Mouse (Mus musculus) liver, embryonic 15.5 days (tissue): ENCODE results near the gene Cttn. TPM values are rescaled to one million over a fixed set of nuclear protein-coding genes. Genes with fewer than 3 reads are reported as not detected.

Source experiments
- ATAC-seq: fragments of 200-750 bp; cut with Nextera tagmentation; 2 replicates; pipeline ENCODE4 v1.8.0; 2017; ENCODE audit warnings: moderate number of reproducible peaks, mild to moderate bottlenecking, moderate library complexity; ENCODE audit not compliant: insufficient read depth
- H3K27ac ChIP-seq: fragments of 300-500 bp; sonication (generic); replicated peaks from 2 replicates; pipeline ENCODE4 v1.5.1; 2015; ENCODE audit warnings: mild to moderate bottlenecking, inconsistent platforms
- H3K27me3 ChIP-seq: fragments of 300-500 bp; sonication (generic); 2 replicates; pipeline ENCODE4 v1.6.1; 2015; ENCODE audit warnings: mild to moderate bottlenecking, inconsistent platforms
- H3K36me3 ChIP-seq: fragments of 300-500 bp; sonication (generic); replicated peaks from 2 replicates; pipeline ENCODE4 v1.6.1; 2015; ENCODE audit warnings: moderate library complexity, mild to moderate bottlenecking, inconsistent platforms
- H3K4me1 ChIP-seq: fragments of 300-500 bp; sonication (generic); replicated peaks from 2 replicates; pipeline ENCODE4 v1.6.1; 2015; ENCODE audit warnings: inconsistent platforms
- H3K4me2 ChIP-seq: fragments of 300-500 bp; sonication (generic); 2 replicates; pipeline ENCODE4 v1.6.1; 2015; ENCODE audit warnings: moderate library complexity, mild to moderate bottlenecking, inconsistent platforms
- H3K4me3 ChIP-seq: fragments of 300-500 bp; sonication (generic); replicated peaks from 2 replicates; pipeline ENCODE4 v1.5.1; 2015; ENCODE audit warnings: mild to moderate bottlenecking, inconsistent platforms
- H3K9ac ChIP-seq: fragments of 300-500 bp; sonication (generic); 2 replicates; pipeline ENCODE4 v1.6.1; 2015; ENCODE audit warnings: moderate library complexity, mild to moderate bottlenecking, inconsistent platforms
- H3K9me3 ChIP-seq: fragments of 300-500 bp; sonication (generic); replicated peaks from 2 replicates; pipeline ENCODE4 v1.6.1; 2016; ENCODE audit warnings: inconsistent platforms
- whole genome bisulfite sequencing: fragments of 180-500 bp; shearing (Covaris S2); methylation state at CpG from one replicate; pipeline ENCODE4 v1.1.7; 2015; ENCODE audit warnings: mixed read lengths; ENCODE audit not compliant: insufficient replicate concordance; 5-methylcytosine and 5-hydroxymethylcytosine counted together
- polyA plus RNA-seq: library from polyadenylated mRNA; unstranded; fragments of >200 nt; fragmentation: Nextera tagmentation; extraction: Ambion mirVana; gene quantifications from 2 replicates; pipeline ENCODE4 v1.2.1, GENCODE M21; 2015

The Cttn gene
- polyA plus RNA-seq, 1 experiment from 2014 or later: 32.9 TPM

DNA sequence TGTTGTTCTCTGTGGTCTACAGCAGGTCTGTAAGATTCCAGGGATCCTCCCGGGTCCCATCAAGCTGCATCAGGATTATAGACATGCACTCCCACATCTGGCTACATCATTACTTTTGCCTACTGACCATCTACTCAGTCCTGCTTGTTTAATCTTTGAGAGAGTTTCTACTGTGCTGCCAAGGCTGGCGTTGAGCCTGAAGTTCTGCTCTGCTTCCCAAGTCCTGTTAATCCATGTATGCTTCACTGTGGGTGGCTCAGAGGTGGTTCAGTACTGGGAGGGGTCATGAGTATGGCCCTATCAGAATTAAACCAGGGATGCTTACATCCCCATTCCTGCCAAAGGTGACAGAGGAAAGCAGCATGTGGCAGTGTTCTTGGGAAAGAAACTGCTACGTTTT is 4.9 kb upstream of the Cttn start:
- no peak overlapping the region for H3K9ac ChIP-seq
- ATAC-seq: no peak
- no peak overlapping the region for H3K4me3 ChIP-seq
- H3K36me3 ChIP-seq: peaks cover 38% of the 10 kb centered on the region
- peaks cover 5% of the 10 kb centered on the region for H3K4me1 ChIP-seq
- H3K27me3 ChIP-seq: no peaks in the 10 kb centered on the region
- H3K27ac ChIP-seq: no peak overlapping the region
- no peaks in the 10 kb centered on the region for H3K9me3 ChIP-seq
- no peak overlapping the region for H3K4me2 ChIP-seq
- 82% methylated on average over 3 of the region's 3 CpGs for WGBS

- WGBS: 50% methylated on average over 4 of the region's 4 CpGs
- H3K9ac ChIP-seq: no peak overlapping the region
- no peak for ATAC-seq
- no peak overlapping the region for H3K4me3 ChIP-seq
- H3K36me3 ChIP-seq: peaks cover 17% of the 10 kb centered on the region
- no peak overlapping the region for H3K27ac ChIP-seq
- no peaks in the 10 kb centered on the region for H3K9me3 ChIP-seq
- no peaks in the 10 kb centered on the region for H3K27me3 ChIP-seq
- peaks cover 28% of the 10 kb centered on the region for H3K4me1 ChIP-seq
- no peak overlapping the region for H3K4me2 ChIP-seq
Observed at GRCm38 (mm10) chr7:144473486-144473885, 2.7 kb upstream of the Cttn start.

- no peak for ATAC-seq
- no peaks in the 10 kb centered on the region for H3K27me3 ChIP-seq
- H3K9ac ChIP-seq: peak overlapping the region; percentile 84
- 0 out of 2 replicates have a peak, but pooled peaks cover 6% of the 10 kb centered on the region for H3K36me3 ChIP-seq
- no peak overlapping the region for H3K27ac ChIP-seq
- H3K9me3 ChIP-seq: no peaks in the 10 kb centered on the region
- peaks cover 28% of the 10 kb centered on the region for H3K4me1 ChIP-seq
- H3K4me2 ChIP-seq: peak overlapping the region; percentile 91
- peak overlapping the region; percentile 83 for H3K4me3 ChIP-seq
- WGBS: 53% methylated on average over 2 of the region's 2 CpGs
Observed at GRCm38 (mm10) chr7:144471103-144471502, 294 bp upstream of the Cttn start.

- peak overlapping the region; percentile 91 for H3K4me2 ChIP-seq
- peaks cover 6% of the 10 kb centered on the region; the same call in 1 of the 2 replicates for H3K36me3 ChIP-seq
- peak overlapping the region; percentile 84 for H3K9ac ChIP-seq
- peak; percentile 20; the same call in 1 of the 2 replicates for ATAC-seq
- H3K9me3 ChIP-seq: no peaks in the 10 kb centered on the region
- WGBS: 10% methylated on average over 31 of the region's 31 CpGs
- peaks cover 28% of the 10 kb centered on the region for H3K4me1 ChIP-seq
- peak overlapping the region; percentile 83 for H3K4me3 ChIP-seq
- H3K27me3 ChIP-seq: no peaks in the 10 kb centered on the region
- peak overlapping the region; percentile 69 for H3K27ac ChIP-seq
Observed at GRCm38 (mm10) chr7:144469908-144470544, 783 bp downstream of the Cttn start.

- WGBS: 58% methylated on average over 4 of the region's 4 CpGs
- Histone ChIP-seq H3K27ac (0 out of 2 replicates have a peak overlapping the region, but pooled peaks have one; percentile 24), H3K4me3 (peak overlapping the region; percentile 83), H3K4me2 (peak overlapping the region; percentile 91), H3K36me3 (peaks cover 9% of the 10 kb centered on the region; the same call in 1 of the 2 replicates), H3K4me1 (peaks cover 28% of the 10 kb centered on the region), H3K27me3 (no peaks in the 10 kb centered on the region), H3K9me3 (no peaks in the 10 kb centered on the region), H3K9ac (peak overlapping the region; percentile 84; the same call in 1 of the 2 replicates)
- ATAC-seq: no peak
Observed at GRCm38 (mm10) chr7:144469181-144469641, 1.6 kb downstream of the Cttn start.

- WGBS: 85% methylated on average over 5 of the region's 5 CpGs
- ATAC-seq: no peak
- Histone ChIP-seq H3K9me3 (no peaks in the 10 kb centered on the region), H3K4me1 (peaks cover 28% of the 10 kb centered on the region), H3K27ac (no peak overlapping the region), H3K36me3 (peaks cover 12% of the 10 kb centered on the region; the same call in 1 of the 2 replicates), H3K4me2 (no peak overlapping the region), H3K9ac (no peak overlapping the region), H3K4me3 (no peak overlapping the region), H3K27me3 (no peaks in the 10 kb centered on the region)
Observed at GRCm38 (mm10) chr7:144468741-144469140, 2.1 kb downstream of the Cttn start.

GRCm38 (mm10) chr7:144462577-144462976 is 8.2 kb downstream of the Cttn start:
- 78% methylated on average over 7 of the region's 7 CpGs for whole genome bisulfite sequencing
- Histone ChIP-seq H3K4me3 (no peak overlapping the region), H3K9ac (no peak overlapping the region), H3K27ac (no peak overlapping the region), H3K4me1 (no peaks in the 10 kb centered on the region), H3K36me3 (peaks cover 70% of the 10 kb centered on the region), H3K9me3 (no peaks in the 10 kb centered on the region), H3K4me2 (no peak overlapping the region), H3K27me3 (no peaks in the 10 kb centered on the region)
- ATAC-seq: no peak

DNA sequence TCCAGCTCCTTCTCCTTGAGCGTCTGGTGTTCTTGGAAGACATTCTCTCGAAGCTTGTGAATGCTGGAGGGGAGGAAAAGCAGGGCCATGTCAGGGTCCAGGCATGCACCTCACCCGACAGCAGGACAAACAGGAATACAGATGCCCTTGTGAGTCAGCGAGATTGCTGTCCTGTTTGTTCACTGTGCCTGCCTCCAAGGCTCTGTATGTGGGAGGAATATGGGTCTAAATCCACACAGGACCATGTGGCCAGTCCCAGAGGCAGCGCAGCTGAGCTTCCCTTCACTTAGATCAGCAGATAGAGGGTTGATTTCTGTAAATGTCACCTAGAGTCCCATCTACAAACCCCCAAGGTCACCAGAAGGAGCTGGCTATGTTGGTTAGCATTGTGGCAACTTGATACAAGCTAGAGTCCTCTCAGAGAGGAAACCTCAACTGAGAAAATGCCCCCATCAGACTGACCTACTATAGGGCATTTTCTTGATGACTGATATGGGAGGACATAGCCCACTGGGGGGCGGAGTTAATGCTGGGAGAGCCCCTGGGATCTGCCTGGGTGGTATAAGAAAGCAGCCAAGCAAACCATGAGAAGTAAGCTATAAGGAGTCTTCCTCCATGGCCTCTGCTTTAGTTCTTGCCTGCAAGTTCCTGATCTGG is 9.4 kb downstream of the Cttn start:
- Histone ChIP-seq H3K27ac (no peak overlapping the region), H3K27me3 (no peaks in the 10 kb centered on the region), H3K9ac (no peak overlapping the region), H3K36me3 (peaks cover 82% of the 10 kb centered on the region), H3K4me1 (no peaks in the 10 kb centered on the region), H3K4me2 (no peak overlapping the region), H3K9me3 (no peaks in the 10 kb centered on the region), H3K4me3 (no peak overlapping the region)
- ATAC-seq: no peak
- 68% methylated on average over 6 of the region's 6 CpGs for WGBS

DNA sequence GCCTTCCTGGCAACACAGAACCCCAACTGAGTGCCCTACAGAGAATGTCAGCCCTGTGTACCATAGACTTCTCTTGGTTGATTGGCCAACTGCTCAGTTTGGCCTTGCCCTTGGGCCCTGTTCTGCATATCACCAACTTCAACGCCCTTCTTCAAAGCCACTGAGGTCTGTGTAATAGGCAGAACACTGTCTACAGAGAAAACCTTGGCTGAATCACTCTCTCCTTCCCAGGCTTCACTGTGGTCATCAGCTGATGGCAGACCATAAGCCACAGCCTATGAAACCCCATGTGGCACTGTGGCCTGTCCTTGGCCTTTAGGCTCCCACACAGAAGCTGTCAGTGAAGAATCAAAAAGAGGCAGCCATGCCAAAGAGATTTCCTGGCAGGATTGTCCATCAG is 11.9 kb downstream of the Cttn start:
- no peaks in the 10 kb centered on the region for H3K27me3 ChIP-seq
- H3K27ac ChIP-seq: no peak overlapping the region
- no peak overlapping the region for H3K4me2 ChIP-seq
- H3K4me1 ChIP-seq: no peaks in the 10 kb centered on the region
- no peak for ATAC-seq
- H3K4me3 ChIP-seq: no peak overlapping the region
- H3K9ac ChIP-seq: no peak overlapping the region
- H3K9me3 ChIP-seq: no peaks in the 10 kb centered on the region
- H3K36me3 ChIP-seq: peaks cover 96% of the 10 kb centered on the region
- WGBS: 67% methylated on average over 1 of the region's 1 CpGs

DNA sequence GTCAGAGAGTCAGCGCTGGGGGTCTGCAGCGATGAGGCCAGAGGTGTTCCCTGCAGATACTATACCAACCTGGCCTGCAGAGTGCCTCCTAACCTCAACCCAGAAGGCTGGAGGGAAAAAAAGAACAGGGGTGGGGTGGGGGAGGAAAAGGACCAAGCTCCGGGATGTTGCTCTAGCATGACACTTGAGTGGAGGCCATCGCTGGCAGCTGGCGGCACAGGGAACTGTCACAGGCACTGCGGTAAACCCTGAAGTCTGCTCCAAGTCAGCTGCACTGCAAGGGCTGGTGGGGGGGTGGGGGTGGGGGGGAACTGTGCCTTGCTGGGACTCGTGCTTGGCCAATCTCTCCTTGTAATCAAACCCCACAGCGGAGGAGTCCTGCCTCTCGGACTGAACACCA is 20.1 kb downstream of the Cttn start:
- peaks cover 82% of the 10 kb centered on the region for H3K36me3 ChIP-seq
- no peak for ATAC-seq
- H3K27me3 ChIP-seq: no peaks in the 10 kb centered on the region
- H3K9ac ChIP-seq: no peak overlapping the region
- no peak overlapping the region for H3K4me3 ChIP-seq
- no peak overlapping the region for H3K4me2 ChIP-seq
- no peaks in the 10 kb centered on the region for H3K9me3 ChIP-seq
- H3K4me1 ChIP-seq: no peaks in the 10 kb centered on the region
- no peak overlapping the region for H3K27ac ChIP-seq
- 73% methylated on average over 9 of the region's 9 CpGs for WGBS

DNA sequence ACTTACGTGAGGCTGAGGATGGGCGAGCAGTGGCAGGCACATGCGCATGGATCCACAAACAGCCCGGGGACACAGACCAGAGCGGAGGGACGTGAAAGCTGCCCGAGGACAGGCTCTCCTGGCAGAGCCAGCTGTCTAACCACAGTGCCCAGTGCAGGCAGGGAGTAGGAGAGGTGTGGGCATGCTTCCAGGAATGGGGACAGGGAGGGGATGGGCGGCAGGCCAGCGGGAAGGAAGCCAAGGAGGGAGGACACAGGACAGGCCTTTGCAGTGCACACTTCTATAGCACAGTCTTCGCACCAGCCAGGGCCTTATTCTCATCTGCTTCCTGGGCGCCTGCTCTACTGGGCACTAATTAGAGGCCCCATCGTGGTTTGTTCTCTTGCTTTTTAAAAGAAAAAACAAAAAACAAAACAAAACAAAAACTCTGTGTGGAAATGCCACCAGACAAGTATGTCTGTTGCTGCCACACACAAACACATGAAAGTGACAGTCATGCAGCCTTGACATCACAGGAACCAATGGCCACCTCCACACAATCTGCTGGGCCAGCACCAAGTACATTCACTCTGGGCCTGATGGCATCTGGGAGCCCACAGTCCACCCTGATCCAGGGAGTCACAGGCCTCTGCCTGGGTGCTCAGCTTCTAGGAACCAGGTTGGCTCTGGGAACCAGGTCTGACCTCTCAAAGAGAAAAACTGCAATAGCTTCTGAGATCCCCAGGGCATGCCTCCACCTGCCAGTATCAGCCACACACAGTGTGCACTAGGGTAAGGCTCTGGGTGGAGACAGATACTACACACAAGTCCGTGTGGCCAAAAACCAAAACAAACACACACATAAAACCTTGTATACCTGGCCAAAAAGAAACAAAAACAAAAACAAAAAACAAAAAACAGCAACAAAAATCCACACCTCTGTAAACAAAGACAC is 20.9 kb downstream of the Cttn start:
- Histone ChIP-seq H3K4me2 (no peak overlapping the region), H3K27me3 (no peaks in the 10 kb centered on the region), H3K9me3 (no peaks in the 10 kb centered on the region), H3K9ac (no peak overlapping the region), H3K36me3 (peaks cover 80% of the 10 kb centered on the region), H3K27ac (no peak overlapping the region), H3K4me1 (no peaks in the 10 kb centered on the region), H3K4me3 (no peak overlapping the region)
- no peak for ATAC-seq
- 79% methylated on average over 13 of the region's 13 CpGs for WGBS
